Mouse (Mus musculus) stomach, postnatal 0 days (tissue): ENCODE data around the gene Mturn.

ENCODE experiments used
- CTCF ChIP-seq: IDR thresholded peaks from 2 replicates; pipeline ENCODE4 v1.5.1; 2016; ENCODE audit warnings: antibody characterized with exemption, low read depth, mild to moderate bottlenecking, moderate library complexity
- EP300 ChIP-seq: optimal IDR thresholded peaks from 2 replicates; pipeline ENCODE3; 2016; ENCODE audit warnings: antibody characterized with exemption

- TF ChIP-seq CTCF = no peak
- TF ChIP-seq EP300 = no peak
Observed at GRCm38 (mm10) chr6:54686946-54687737, 5.7 kb downstream of the Mturn start.
